ENCODE assay signal across 20 mouse cellular contexts in the genomic region with DNA sequence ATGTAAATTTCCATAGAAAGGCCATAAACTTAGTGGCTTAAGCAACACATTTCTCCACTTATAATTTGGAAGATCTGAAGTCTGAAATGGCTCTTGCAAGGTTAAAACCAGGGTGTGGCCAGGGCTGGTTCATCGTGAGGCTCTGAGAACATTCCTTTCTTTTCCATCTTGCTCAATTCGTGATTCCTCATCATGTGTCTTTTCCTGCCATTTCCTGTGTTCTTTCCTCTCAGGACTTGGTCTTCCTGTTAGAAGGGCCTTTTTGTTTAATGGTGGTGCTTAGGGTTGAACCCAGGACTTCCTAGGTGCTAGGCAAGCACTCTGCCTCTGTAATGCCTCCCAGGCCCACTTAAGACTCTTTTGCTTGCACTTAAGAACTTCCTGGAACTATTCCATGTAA.
"Had no signal": no experiment of that assay in that cellular context is flagged by ENCODE, and none has a peak within 500 bp of the region (broad histone marks: within the 10 kb centered on the region; RNA-seq: fewer than 3 reads in every experiment).

No protein-coding gene starts in this region.

- H3K4me3 ChIP-seq: liver, embryonic 13.5 days; liver, embryonic 15.5 days; lung, embryonic 15.5 days; megakaryocyte, embryonic 14.5 days; midbrain, embryonic 12.5 days; neural tube, embryonic 13.5 days; neural tube, embryonic 15.5 days had no signal

- H3K27ac ChIP-seq: liver, embryonic 13.5 days; liver, embryonic 15.5 days; lung, embryonic 15.5 days; macrophage; midbrain, embryonic 12.5 days; neural tube, embryonic 13.5 days; neural tube, embryonic 15.5 days had no signal

- H3K9ac ChIP-seq: liver, embryonic 13.5 days; liver, embryonic 15.5 days; liver, postnatal 0 days; lung, embryonic 15.5 days; midbrain, embryonic 12.5 days; neural tube, embryonic 13.5 days; neural tube, embryonic 15.5 days had no signal

- H3K36me3 ChIP-seq: liver, embryonic 13.5 days; liver, embryonic 15.5 days; lung, embryonic 15.5 days; midbrain, embryonic 12.5 days; neural tube, embryonic 13.5 days; neural tube, embryonic 15.5 days had no signal

- ATAC-seq: liver, postnatal 0 days had no signal

- H3K4me2 ChIP-seq: liver, embryonic 13.5 days; liver, embryonic 15.5 days; lung, embryonic 15.5 days; midbrain, embryonic 12.5 days; neural tube, embryonic 13.5 days; neural tube, embryonic 15.5 days had no signal

- DNase-seq: liver, embryonic 13.5 days; liver, postnatal 0 days; lung, adult 2 months; lung, postnatal 10 days; midbrain, embryonic 14.5 days; retina, postnatal 1 day; right cerebral cortex, adult 18-20 months; right cerebral cortex, postnatal 25 days; right cerebral cortex, postnatal 4 days; spleen, adult 18-20 months; thymus, adult 2 months; thymus, postnatal 25 days; thymus, postnatal 4 days had no signal

- H3K27me3 ChIP-seq: liver, embryonic 13.5 days; liver, embryonic 15.5 days; lung, embryonic 15.5 days; midbrain, embryonic 12.5 days; neural tube, embryonic 13.5 days; neural tube, embryonic 15.5 days had no signal

- H3K9me3 ChIP-seq: liver, embryonic 13.5 days; liver, embryonic 15.5 days; lung, embryonic 15.5 days; midbrain, embryonic 12.5 days; neural tube, embryonic 13.5 days; neural tube, embryonic 15.5 days had no signal

- H3K4me1 ChIP-seq: midbrain, embryonic 12.5 days; neural tube, embryonic 13.5 days had no signal
